Mouse (Mus musculus) adrenal gland, adult (tissue): ENCODE results near the gene Usp39.
A peak's percentile ranks its signal among the peaks of the same experiment; 100 is the strongest.

Experiments used
- DNase-seq, 2 experiments: peaks; one replicate each; pipeline ENCODE4 v3.0.0; 2022 to 2023; ENCODE audit warnings: low spot score in 1 of 2; ENCODE audit not compliant: inconsistent age in 2 of 2

The Usp39 gene

GRCm38 (mm10) chr6:72354025-72354424 is 9.0 kb upstream of the Usp39 start:
- peak in 1 of 2 experiments; percentile 46 for DNase-seq

- DNase-seq, result peak in 1 of 2 experiments; percentile 65
Observed at GRCm38 (mm10) chr6:72352636-72353405, 7.8 kb upstream of the Usp39 start.

GRCm38 (mm10) chr6:72350214-72350613 is 5.2 kb upstream of the Usp39 start:
- no peak for DNase-seq

- DNase-seq, result peak; percentile 36 to 58
Observed at GRCm38 (mm10) chr6:72348411-72348810, 3.4 kb upstream of the Usp39 start.

- peak; percentile 85 to 94 for DNase-seq
Observed at GRCm38 (mm10) chr6:72347166-72347941, 2.4 kb upstream of the Usp39 start, which contains the start of gene 0610030E20Rik. Gene 0610030E20Rik (plus strand): TSS chr6:72347317.

GRCm38 (mm10) chr6:72346261-72346660 is 1.3 kb upstream of the Usp39 start:
- peak in 1 of 2 experiments; percentile 48 for DNase-seq

- DNase-seq, result no peak
Observed at GRCm38 (mm10) chr6:72345633-72346032, 649 bp upstream of the Usp39 start.

GRCm38 (mm10) chr6:72344396-72345073 is 449 bp downstream of the Usp39 start:
- no peak for DNase-seq

GRCm38 (mm10) chr6:72340481-72340880 is 4.5 kb downstream of the Usp39 start:
- DNase-seq, result no peak

- DNase-seq, result peak in 1 of 2 experiments; percentile 43
Observed at GRCm38 (mm10) chr6:72333111-72333510, 11.9 kb downstream of the Usp39 start.

GRCm38 (mm10) chr6:72330133-72330532 is 14.9 kb downstream of the Usp39 start:
- no peak for DNase-seq

- no peak for DNase-seq
Observed at GRCm38 (mm10) chr6:72329019-72329418, 16.0 kb downstream of the Usp39 start.

GRCm38 (mm10) chr6:72326274-72326673 is 18.7 kb downstream of the Usp39 start:
- DNase-seq, result peak; percentile 53 to 71

GRCm38 (mm10) chr6:72323786-72324508 is 21.0 kb downstream of the Usp39 start:
- DNase-seq, result no peak

- DNase-seq, result no peak
Observed at GRCm38 (mm10) chr6:72322936-72323335, 22.0 kb downstream of the Usp39 start.

- DNase-seq, result peak in 1 of 2 experiments; percentile 54
Observed at GRCm38 (mm10) chr6:72319019-72319418, 26.0 kb downstream of the Usp39 start.

GRCm38 (mm10) chr6:72318440-72318839 is 26.5 kb downstream of the Usp39 start:
- no peak for DNase-seq

- DNase-seq, result no peak
Observed at GRCm38 (mm10) chr6:72316044-72316443, 28.9 kb downstream of the Usp39 start.

GRCm38 (mm10) chr6:72315384-72315783 is 29.6 kb downstream of the Usp39 start:
- no peak for DNase-seq

GRCm38 (mm10) chr6:72313124-72313867 is 31.7 kb downstream of the Usp39 start:
- DNase-seq, result no peak
